Mouse (Mus musculus) urinary bladder, postnatal 4 days (tissue): ENCODE results near the gene Ambn.
"Not testable (repeated sequence)": the region's sequence is repeated elsewhere in the genome, so short reads cannot be mapped to it uniquely, and the experiment has no call there.

Experiments used
- DNase-seq, 2 experiments: peaks; one replicate each; pipeline ENCODE4 v3.0.0; 2021 to 2022; ENCODE audit warnings: low spot score in 2 of 2

Gene Ambn

GRCm38 (mm10) chr5:88455691-88456090 lies at the start of gene Ambn:
TSS of gene Ambn (plus strand) at chr5:88455991.
- DNase-seq = no peak

DNA sequence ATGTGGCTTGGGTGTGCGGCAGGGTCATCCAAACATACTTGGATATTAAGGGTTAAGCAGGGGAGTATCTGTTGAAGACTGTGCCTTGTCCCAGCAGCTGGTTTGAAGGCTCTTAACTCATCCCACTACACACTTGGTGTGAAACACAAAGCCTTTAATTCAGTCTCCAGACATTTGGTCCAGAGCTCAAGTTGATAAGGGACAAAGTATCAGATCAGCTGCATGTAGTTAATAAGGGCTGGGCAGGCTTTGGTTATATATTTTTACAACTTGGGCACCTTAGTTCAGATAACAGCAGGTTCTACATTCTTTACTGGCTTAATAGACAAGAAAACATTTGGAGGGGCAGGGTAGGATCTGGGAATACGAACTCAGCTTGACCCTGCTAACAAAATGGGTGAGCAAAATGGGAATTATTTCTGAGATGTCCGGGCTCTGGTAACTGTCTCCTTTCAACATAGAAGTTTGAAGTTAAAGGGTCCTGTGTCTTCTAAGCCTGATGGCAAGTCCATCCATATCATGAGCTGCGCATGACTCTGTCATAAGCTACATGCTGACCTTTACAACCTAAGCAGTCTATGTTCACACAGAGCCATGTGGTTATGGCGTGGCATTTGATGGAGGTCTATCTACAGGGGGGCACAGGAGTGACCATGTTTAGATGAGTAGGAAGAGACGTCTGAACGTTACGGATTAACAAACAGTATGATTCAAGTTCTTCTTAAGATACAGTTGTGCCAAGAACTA lies 35.3 kb upstream of the Ambn start:
- DNase-seq = no peak

- not testable (repeated sequence) for DNase-seq
These were observed 30.9 kb upstream of the Ambn start for GRCm38 (mm10) chr5:88424892-88425291.

DNA sequence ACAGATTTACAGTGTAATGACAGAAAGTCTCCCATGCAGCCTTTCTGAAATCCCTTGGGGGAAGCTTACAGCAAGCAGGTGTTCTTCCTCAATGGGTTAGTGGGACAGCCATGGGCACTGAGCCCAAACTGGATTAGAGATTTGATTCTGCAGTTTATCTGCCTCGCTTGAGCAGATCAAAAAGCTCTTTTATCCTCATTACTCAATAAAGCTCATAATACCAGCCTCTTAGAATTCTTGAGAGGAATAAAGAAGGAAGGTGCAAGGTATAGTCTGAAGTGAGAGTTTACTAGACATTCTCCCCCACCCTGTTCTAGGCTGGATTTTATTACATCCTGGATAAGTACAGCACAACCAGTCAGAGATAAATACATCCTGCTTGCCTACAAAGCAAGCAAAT lies 29.0 kb upstream of the Ambn start:
- DNase-seq = no peak

DNA sequence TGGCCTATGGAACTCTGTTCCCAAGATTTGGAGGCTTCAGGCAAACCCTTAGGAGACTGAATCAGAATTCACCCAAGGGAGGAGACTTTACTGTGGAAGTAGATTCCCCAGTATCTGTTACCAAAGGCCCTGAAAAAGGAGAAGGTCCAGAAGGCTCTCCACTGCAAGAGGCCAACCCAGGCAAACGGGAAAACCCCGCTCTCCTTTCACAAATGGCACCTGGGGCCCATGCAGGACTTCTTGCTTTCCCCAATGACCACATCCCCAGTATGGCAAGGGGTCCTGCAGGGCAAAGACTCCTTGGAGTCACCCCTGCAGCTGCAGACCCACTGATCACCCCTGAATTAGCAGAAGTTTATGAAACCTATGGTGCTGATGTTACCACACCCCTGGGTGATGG lies 11.7 kb downstream of the Ambn start:
- no peak for DNase-seq

- DNase-seq = no peak
These were observed 13.3 kb downstream of the Ambn start for GRCm38 (mm10) chr5:88468807-88469704.

GRCm38 (mm10) chr5:88487675-88488074 lies 31.9 kb downstream of the Ambn start, which contains the start of gene Enam:
TSS of gene Enam (plus strand) at chr5:88487975.
- DNase-seq = no peak

GRCm38 (mm10) chr5:88489004-88489403 lies 33.2 kb downstream of the Ambn start:
- no peak for DNase-seq

GRCm38 (mm10) chr5:88491111-88491510 lies 35.3 kb downstream of the Ambn start:
- DNase-seq = no peak

DNA sequence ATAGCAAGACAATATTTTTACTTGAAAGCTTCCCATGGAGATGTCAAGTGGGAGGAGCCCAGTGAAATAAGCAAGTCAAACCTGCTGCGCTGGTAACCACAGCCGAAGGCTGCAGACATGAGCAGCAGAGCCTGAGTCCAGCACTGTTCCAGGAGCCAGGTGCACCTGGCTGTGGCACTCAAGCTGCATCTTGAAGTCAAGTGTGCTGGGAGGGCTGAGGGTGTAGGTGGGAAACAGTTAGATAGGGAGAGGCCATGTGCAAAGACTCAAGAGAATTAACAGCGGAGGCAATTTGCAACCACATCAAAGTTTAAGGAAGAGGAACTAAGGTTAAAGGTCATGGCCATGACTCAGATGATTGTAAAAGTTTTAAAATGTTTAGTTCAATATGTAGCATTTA lies 44.0 kb downstream of the Ambn start:
- no peak for DNase-seq

DNA sequence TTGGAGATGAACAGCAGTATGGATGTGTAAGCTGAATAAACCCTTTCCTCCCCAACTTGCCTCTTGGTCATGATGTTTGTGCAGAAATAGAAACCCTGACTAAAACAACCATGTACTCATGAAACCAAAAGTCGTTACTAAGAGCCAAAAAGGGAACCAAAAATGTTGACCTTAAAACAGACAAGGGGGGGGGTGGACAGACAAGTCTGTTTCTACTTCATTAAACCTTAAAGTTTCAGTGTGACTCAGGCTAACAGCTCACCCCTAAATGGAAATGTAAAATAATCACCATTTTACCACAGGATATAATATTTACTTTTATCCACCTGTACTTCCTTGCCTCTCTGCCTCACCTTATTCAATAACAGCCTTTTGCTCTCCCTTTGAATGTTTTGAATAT lies 52.8 kb downstream of the Ambn start:
- no peak for DNase-seq

- no peak for DNase-seq
These were observed 53.2 kb downstream of the Ambn start for GRCm38 (mm10) chr5:88508990-88509389.
